Mouse (Mus musculus): ENCODE measurements around the gene Atp13a3. TPM values are rescaled to one million over a fixed set of nuclear protein-coding genes. Genes with fewer than 3 reads are reported as not detected.

Gene Atp13a3
- polyA plus RNA-seq, 1 experiment: 16.3 TPM

GRCm38 (mm10) chr16:30424053-30424452 is 18.3 kb upstream of the Atp13a3 start:
- DNase-seq (ENCODE audit: low read depth, low spot score): no peak
- WGBS: 29% methylated on average over 5 of the region's 5 CpGs

GRCm38 (mm10) chr16:30416707-30417106 is 10.9 kb upstream of the Atp13a3 start:
- DNase-seq (ENCODE audit: low read depth, low spot score): peak; percentile 63
- 29% methylated on average over 2 of the region's 2 CpGs for WGBS

DNA sequence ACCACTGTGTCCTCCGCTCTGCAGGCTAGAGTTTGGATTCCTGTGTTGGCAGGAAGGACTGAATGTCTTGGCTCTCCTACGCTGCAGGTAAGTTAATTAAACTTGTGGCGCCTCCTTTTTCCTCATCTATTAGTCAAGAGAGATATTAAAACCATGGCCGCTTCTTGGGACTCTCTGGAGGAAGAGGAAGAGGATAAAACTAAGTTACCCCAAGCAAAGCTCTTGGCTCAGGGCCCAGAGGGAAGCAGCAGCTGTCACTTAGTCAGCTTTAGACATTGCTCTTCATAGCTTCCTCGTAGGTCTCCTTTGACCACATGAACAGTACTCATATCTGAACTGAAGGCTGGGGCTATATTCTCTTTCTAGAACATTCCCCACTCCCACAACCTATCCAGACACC is 10.5 kb upstream of the Atp13a3 start:
- 19% methylated on average over 5 of the region's 5 CpGs for WGBS
- peak; percentile 75 for DNase-seq (ENCODE audit: low read depth, low spot score)

GRCm38 (mm10) chr16:30412680-30413079 is 6.9 kb upstream of the Atp13a3 start:
- 45% methylated on average over 3 of the region's 3 CpGs for WGBS
- DNase-seq (ENCODE audit: low read depth, low spot score): no peak

GRCm38 (mm10) chr16:30410914-30411313 is 5.1 kb upstream of the Atp13a3 start:
- no peak for DNase-seq (ENCODE audit: low read depth, low spot score)
- WGBS: 88% methylated on average over 4 of the region's 4 CpGs

- 19% methylated on average over 2 of the region's 2 CpGs for WGBS
Observed at GRCm38 (mm10) chr16:30407513-30407912, 1.7 kb upstream of the Atp13a3 start.

GRCm38 (mm10) chr16:30403528-30403927 is 2.2 kb downstream of the Atp13a3 start:
- 86% methylated on average over 3 of the region's 3 CpGs for WGBS
- no peak for DNase-seq (ENCODE audit: low read depth, low spot score)

More at GRCm38 (mm10) chr16:30407513-30407912, 1.7 kb upstream of the Atp13a3 start:
- DNase-seq (ENCODE audit: low read depth, low spot score): no peak

DNA sequence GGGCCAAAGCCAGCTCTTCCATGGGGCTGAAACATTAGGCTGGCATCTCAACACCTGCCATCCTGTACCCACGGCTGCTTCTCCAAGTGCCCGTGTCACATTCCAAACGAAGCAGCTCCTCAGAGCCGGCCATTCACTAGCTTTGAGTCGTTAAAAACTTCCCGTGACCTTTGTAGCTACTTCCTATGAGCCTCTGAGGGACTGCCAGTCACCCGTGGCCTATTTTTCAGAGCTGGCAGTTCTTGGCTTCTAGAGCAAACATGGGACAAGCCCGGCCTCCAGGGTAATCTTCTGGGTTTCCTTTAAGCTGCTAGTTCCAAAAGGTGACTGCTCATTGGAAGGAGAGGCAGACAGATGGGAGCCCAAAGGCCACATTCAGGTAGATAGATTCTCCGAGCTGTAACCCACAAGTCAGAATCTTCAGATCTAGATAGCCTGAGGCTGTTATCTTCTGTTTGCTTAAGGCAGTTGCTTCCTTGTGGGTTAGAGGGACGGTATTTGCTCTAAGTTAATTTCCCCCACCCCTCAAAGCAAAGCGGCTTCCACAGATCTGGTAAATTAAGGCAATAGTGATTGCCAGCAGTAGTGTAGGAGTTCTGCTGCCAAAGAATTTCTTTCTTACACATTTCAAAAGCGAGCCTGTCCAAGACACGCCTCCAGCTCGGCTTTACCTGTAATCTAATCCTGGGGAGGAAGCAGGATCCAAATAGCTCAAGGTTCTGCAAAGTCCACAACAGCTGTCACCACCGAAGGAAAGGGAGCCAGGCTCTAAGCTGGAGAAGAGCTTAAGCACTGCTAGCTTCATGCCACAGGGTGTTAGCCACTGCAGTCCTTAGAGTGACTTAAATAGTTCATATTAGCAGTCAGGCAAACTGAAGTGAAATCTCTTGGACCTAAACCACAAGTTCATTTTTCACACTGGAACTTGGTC is 8.4 kb downstream of the Atp13a3 start:
- 16% methylated on average over 15 of the region's 15 CpGs for WGBS
- no peak for DNase-seq (ENCODE audit: low read depth, low spot score)

DNA sequence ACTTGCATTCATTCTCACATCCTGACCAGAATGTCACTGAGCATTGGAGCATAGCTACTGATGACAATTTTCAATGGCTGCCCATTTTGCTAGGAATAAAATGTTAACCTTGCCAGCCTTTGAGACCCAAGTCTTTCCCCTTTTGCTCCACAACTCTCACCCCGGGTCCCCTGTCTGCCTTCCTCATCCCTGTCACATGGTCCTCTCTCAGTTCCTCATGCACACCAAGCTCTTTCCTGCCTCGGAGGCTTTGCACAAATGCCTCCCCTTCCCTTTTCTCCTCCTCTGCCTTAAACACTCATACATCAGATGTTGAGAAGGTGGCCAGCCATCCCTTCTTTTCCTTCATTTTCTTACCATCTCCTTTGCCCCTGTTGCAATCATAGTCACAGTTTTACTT is 10.6 kb downstream of the Atp13a3 start:
- 80% methylated on average over 2 of the region's 2 CpGs for WGBS

DNA sequence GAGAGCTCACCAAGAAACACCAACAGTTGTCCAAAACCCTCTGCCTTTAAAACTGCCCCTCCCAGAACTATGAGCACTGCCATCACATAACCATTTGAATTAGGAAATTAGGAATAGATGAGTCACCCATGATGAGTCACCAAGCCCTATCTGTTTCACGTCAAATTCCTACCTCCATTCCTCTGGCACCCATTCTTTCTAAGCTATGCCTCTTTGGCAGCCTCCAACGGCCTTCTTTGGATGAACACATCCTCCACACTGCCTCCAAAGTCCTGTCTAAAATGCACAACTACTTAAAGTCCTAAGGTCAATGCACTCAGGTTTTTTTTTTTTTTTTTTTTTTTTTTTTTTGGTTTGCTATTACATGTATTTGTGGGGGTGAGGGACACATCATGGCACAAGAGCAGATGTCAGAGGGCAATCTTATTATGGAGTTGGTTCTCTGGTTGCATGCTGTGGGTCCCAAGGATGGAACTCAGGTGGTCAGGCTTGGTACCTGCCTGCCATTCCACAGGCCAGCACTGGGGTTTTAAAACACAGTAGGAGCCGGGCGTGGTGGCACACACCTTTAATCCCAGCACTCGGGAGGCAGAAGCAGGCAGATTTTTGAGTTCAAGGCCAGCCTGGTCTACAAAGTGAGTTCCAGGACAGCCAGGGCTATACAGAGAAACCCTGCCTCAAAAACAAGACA is 15.0 kb downstream of the Atp13a3 start:
- 54% methylated on average over 5 of the region's 5 CpGs for WGBS
- no peak for DNase-seq (ENCODE audit: low read depth, low spot score)

More for the DNA sequence above, 10.6 kb downstream of the Atp13a3 start:
- DNase-seq (ENCODE audit: low read depth, low spot score): no peak

DNA sequence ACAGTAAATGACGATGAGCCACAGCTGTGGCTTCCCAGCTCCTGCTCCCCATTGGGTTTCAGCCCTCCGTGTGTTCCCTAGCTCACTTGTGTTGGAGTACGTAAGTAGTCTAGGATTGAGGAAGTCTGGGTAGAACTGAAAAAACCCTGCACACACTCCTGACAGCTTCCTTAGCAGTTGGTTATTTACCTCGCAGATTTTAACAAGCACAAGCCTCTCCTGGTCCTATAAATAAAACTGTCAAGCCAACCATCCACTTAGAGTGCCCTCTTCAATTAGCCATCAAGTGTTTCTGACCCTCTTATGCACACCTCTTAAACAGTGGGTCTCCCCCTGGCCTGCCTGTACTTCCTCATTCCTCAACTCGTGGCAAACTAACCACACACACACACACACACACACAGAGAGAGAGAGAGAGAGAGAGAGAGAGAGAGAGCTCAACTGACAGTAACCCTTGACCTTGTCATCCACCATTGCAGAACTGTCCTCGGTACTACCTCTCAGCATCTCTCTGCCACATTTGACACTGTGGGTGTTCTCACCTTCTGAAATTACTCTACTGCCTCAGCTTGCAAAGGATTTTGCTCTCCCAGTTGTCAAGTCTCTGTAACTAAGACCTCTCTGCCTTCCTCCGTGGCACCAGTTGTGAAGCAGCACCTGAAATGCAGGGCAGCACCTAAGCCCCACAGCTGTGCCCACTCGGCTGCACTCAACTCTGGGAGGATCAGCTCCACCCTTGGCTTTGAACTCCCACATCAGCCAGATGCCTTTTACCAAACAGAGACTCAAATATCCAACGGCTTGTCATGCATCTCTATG is 15.7 kb downstream of the Atp13a3 start:
- 34% methylated on average over 9 of the region's 9 CpGs for WGBS
- DNase-seq (ENCODE audit: low read depth, low spot score): no peak

DNA sequence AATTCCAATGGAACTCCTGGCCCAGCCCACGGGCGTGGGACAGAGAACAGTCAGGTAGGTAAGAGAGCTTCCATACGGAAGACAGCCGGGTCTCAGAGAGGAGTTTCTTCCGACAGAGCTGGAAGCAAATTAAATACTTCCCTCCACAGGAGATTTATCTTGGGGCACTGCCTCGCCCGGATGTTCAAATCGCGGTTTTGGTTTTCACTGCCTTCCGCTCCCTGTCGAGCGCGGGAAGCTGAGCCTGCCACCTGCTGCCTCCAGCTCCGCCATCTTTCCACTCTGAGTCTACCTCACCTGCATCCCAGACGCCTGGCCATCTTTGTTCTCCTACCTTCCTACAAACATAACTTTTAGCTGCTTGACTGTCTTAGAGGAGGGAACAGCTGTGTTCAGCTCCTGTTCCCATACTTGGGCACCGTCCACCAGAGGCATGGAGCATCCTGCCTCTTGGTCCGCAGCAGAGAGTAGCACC is 16.5 kb downstream of the Atp13a3 start:
- WGBS: 3% methylated on average over 17 of the region's 17 CpGs
- no peak for DNase-seq (ENCODE audit: low read depth, low spot score)

- WGBS: under 1% methylated on average over 72 of the region's 76 CpGs
Observed at GRCm38 (mm10) chr16:30388522-30389209, 17.1 kb downstream of the Atp13a3 start.

GRCm38 (mm10) chr16:30387871-30388460 is 17.8 kb downstream of the Atp13a3 start:
- under 1% methylated on average over 49 of the region's 49 CpGs for WGBS
- no peak for DNase-seq (ENCODE audit: low read depth, low spot score)

More at GRCm38 (mm10) chr16:30388522-30389209, 17.1 kb downstream of the Atp13a3 start:
- no peak for DNase-seq (ENCODE audit: low read depth, low spot score)

DNA sequence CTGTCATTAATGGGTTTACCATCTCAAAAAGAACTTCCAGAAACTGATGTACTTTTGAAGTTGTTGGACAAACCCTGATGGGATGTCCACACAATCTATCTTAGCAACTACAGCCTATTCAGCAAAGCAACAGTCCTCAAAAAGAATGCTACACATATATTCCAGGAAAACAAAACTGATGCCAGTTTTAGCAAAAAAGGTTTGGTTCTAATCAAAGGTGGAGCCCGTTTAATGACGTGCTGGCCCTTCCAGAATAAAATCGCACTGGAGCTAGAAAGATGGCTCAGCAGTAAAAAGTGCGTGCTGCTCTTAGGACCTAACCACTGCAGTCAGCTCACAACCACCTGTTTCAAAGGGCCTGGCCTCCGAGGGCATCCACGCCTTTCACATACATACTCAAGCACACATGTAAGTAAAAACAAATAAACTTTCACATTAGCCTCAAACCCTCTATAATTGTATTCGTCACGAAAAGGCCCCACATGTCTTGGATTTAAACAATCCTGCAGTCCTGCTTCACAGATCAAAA is 18.8 kb downstream of the Atp13a3 start:
- no peak for DNase-seq (ENCODE audit: low read depth, low spot score)
- 22% methylated on average over 8 of the region's 8 CpGs for WGBS

GRCm38 (mm10) chr16:30385531-30385930 is 20.2 kb downstream of the Atp13a3 start:
- WGBS: 27% methylated on average over 1 of the region's 1 CpGs
- no peak for DNase-seq (ENCODE audit: low read depth, low spot score)

DNA sequence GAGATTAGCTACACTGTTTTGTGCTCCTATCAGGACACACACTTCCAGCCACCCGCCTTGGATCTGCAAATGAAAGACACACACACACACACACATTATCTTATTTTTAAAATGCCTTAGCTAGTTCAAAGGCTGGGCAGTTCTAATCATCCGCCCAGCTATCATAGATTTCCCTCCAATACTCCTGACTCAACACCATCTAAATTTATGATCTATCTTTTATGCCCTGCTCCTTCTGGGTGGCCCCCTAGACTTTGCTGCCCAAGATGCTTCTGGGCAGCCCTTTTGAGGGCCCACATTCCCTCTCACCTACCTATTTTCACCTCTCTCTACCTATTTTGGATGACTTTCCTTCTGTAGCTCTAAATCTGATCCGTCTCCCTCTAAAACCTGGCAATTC is 29.5 kb downstream of the Atp13a3 start:
- DNase-seq (ENCODE audit: low read depth, low spot score): no peak
- 79% methylated on average over 3 of the region's 3 CpGs for WGBS

DNA sequence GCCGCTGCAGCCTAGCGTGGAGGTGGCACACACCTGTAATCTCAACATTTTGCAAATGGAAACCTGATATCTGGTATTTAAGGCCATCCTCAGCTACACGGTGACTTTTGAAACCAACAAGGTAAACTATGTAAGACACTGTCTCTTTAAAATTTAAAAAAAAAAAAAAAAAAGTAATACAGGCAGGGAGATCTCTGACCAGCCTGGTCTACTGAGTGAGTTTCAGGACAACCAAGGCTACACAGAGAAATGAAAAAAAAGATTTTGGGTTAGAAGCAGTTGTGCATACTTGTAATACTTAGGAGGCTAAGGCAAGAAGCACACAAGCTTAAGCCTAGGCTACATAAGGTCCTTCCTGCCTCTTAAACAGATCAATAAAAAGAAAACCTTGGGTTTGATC is 30.8 kb downstream of the Atp13a3 start:
- WGBS: 86% methylated on average over 3 of the region's 3 CpGs
- no peak for DNase-seq (ENCODE audit: low read depth, low spot score)

DNA sequence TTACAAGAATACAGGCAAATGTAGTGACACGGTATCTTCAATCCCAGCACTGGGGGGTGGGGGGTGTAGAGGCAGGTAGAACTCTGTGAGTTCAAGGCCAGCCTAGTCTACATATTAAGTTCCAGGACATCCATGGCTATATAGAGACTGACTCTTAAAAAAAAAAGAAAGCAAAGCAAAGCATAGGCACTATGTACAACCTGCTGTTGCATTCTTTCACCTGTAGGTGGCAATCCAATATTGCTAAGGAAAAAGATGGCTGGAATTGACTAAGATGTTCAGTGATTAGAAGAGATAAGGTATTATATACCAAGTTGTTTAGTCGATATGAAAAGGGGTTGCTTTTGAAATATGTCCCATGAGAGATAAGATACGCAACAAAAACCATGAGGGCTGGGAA is 31.5 kb downstream of the Atp13a3 start:
- no peak for DNase-seq (ENCODE audit: low read depth, low spot score)
- 47% methylated on average over 3 of the region's 3 CpGs for WGBS

Data from large intestine, adult 2 months (tissue).